Mouse (Mus musculus): Measurements from ENCODE around the gene Cgnl1.

Gene Cgnl1

DNA sequence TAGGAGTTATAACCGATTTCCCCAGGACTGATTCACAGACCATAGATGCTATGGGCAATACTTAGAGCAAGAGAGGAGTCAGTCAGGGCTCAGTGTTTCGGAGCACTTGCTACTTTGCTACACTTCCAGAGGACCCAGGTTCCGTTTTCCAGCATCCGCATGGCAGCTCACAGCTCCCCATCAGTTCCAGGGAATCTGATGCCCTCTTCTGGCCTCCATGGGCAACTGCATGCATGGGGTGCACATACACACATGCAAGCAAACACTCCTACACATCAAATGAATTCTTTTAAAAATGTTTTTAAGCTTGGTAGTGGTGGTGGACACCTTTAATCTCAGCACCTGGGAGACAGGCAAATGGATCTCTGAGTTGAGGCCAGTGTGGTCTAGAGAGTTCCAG, 98.9 kb downstream of the Cgnl1 start:
- no peak for DNase-seq (ENCODE audit: low spot score)

GRCm38 (mm10) chr9:71670677-71671076, 100.7 kb downstream of the Cgnl1 start:
- DNase-seq (ENCODE audit: low spot score): no peak

- DNase-seq (ENCODE audit: low spot score): peak; percentile 86
These were observed 103.8 kb downstream of the Cgnl1 start for GRCm38 (mm10) chr9:71667616-71668015.

GRCm38 (mm10) chr9:71666432-71666831, 105.0 kb downstream of the Cgnl1 start:
- DNase-seq (ENCODE audit: low spot score): peak; percentile 57

GRCm38 (mm10) chr9:71665493-71665892, 105.9 kb downstream of the Cgnl1 start:
- DNase-seq (ENCODE audit: low spot score): no peak

GRCm38 (mm10) chr9:71664855-71665254, 106.5 kb downstream of the Cgnl1 start:
- DNase-seq (ENCODE audit: low spot score): no peak

GRCm38 (mm10) chr9:71663421-71664217, 107.8 kb downstream of the Cgnl1 start:
- DNase-seq (ENCODE audit: low spot score): peak; percentile 86

DNA sequence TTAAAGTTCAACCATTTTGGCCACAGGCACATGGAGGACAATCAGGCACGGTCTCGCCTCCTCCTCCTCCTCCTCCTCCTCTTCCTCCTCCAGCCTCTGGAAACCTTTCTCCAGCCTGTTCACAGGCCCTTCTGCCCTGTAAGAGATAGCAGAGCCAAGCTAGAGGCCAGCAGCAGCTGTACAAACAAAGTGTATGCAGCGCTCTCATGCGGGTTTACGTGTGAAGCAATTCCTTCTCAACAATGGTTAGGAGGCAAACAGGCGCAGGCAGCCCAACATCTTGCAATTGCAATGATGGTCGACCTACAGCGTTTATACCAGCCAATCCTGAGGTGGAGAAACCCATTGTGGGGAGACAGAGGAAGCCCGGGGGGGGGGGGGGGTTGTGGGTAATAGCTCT, 110.9 kb downstream of the Cgnl1 start:
- DNase-seq (ENCODE audit: low spot score): no peak

GRCm38 (mm10) chr9:71659681-71660080, 111.7 kb downstream of the Cgnl1 start:
- DNase-seq (ENCODE audit: low spot score): no peak

DNA sequence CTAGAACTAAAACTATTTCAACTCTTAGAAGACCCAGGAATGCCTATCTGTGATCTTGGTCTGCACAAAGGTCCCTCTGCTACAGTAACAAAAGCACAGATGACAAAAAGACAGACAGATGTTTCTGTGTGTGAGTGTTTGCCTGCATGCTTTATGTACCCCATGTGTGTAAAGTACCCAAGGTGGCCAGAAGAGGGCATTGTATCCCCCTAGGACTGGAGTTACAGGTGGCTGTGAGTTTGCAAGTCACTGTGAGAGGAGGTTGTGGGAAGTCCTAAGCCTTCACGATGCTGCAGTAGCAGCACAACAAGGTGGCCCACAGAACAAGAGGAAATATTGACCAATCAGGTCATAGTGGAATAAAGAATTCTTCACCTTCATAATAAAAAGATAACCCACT, 114.2 kb downstream of the Cgnl1 start:
- DNase-seq (ENCODE audit: low spot score): no peak

GRCm38 (mm10) chr9:71654861-71655260, 116.5 kb downstream of the Cgnl1 start:
- no peak for DNase-seq (ENCODE audit: low spot score)

- DNase-seq (ENCODE audit: low spot score): peak; percentile 87
These were observed 125.3 kb downstream of the Cgnl1 start for GRCm38 (mm10) chr9:71646115-71646514.

DNA sequence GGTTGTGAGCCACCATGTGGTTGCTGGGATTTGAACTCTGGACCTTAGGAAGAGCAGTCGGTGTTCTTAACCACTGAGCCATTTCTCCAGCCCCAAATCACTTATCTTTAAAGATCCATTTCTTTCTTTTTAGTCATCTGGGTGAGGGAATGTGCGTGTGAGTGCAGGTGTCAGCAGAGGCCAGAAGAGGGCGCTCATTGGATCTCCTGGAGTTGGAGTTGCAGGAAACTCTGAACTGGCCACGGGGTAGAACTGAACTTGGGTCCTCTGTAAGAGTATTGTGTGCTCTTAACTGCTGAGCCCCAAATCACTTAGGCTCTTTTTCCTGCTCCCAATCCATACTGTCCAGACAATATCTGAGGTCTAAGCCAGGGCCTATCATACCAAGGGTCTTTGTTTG, 127.8 kb downstream of the Cgnl1 start:
- DNase-seq (ENCODE audit: low spot score): no peak

DNA sequence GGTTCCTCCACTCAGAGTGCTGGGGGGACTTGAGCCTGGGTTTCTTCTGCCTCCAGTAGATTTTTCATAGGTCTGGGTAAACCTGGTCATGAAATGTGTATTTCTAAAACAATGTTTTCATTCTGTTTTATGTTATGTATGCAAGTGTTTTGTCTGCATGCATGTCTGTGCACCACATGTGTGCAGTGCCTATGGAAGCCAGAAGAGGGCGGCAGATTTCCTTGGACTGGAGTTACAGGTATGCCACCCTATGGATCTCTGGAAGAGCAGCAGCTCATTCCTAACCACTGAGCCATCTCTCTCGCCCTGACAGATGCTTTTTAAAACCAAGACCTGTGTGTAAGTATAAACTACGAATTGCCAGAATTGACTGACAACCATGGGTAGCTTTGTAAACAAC, 129.1 kb downstream of the Cgnl1 start:
- DNase-seq (ENCODE audit: low spot score): no peak

DNA sequence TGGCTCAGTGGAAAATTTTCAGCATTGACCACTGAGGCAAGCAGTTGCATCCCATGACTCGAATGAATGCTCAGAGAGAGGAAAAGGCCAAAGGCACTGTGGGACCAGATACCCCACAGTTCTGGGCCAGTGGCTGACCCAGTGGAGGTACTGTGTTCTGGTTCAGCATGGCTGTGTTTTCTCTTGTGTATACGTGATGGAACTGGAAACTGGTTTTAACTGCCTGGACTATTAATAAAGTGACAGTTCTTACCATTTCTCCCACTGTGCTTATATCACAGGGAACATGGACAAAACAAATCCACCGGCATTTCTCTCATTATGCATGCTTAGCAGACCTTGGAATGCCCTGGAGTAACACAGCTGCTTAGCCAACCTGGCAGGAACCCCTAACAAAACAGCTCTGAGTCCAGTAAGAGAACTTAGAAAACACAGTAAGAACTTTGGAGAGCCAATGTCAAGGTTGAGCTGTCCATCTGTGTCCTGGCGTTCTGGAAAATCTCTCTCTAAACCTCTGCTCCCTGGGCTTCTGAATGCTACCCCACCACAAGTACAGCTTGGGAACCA, 131.0 kb downstream of the Cgnl1 start:
- DNase-seq (ENCODE audit: low spot score): no peak

- DNase-seq (ENCODE audit: low spot score): no peak
These were observed 133.2 kb downstream of the Cgnl1 start for GRCm38 (mm10) chr9:71638198-71638597.

GRCm38 (mm10) chr9:71636854-71637253, 134.5 kb downstream of the Cgnl1 start:
- DNase-seq (ENCODE audit: low spot score): no peak

DNA sequence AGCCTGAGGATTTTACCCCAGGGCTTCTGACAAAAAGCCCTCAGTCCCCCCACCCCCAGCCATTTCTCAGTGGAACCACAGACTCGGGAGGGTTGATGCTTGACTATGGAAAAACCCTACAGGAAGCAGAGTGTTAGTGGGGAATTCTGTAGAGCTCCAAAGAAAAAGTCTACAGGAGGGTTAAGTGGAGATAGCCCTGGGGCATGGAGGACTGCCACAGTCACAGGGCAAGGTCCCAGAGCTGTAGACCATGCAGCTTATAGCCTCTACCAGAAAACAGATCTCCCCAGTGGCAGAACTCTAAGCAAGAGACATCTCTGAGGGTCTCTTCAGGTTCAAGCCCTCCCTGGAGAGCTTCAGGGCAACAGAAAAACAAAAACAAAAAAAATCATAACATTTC, 135.8 kb downstream of the Cgnl1 start:
- DNase-seq (ENCODE audit: low spot score): no peak

DNA sequence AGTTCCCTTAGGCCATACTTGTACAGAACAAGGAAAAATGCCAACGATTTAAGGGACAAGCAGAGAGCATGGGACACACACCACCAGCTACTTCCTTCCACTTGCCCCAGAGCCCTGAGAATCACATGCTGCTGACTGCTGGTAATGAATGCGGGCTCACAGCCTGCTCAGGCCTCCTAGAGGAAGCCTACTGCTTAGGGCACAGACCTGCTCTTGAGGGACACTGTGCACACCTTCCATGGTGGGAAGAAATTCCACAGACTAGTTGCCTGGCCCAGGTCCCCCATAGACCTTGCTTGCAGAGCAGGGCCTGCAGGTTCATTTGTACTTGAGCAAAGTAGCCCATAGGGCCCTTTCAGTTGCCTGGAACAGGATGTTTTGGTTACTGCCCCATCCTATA, 136.5 kb downstream of the Cgnl1 start:
- DNase-seq (ENCODE audit: low spot score): no peak

- DNase-seq (ENCODE audit: low spot score): no peak
These were observed 142.5 kb downstream of the Cgnl1 start for GRCm38 (mm10) chr9:71628921-71629320.

DNA sequence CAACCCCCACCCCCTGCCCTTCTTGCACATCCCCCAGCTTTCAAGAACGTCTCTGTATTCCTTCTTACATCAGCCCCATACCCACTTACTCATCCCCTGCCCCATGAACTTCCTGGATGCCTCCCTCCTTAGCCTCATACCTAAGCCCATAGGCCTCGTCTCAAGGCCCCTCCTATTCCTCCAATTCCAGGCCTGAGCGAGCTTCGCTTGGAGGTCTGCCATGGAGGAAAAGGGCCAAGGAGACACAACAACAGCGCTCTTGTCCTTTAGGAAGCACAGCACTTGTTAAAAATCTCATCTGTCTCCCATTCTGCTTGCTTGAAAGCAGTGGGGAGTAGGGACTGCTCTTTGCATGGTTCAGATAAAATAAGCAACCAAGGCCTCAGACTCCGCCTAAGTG, 143.1 kb downstream of the Cgnl1 start:
- DNase-seq (ENCODE audit: low spot score): no peak

- DNase-seq (ENCODE audit: low spot score): no peak
These were observed 145.4 kb downstream of the Cgnl1 start for GRCm38 (mm10) chr9:71625961-71626360.

DNA sequence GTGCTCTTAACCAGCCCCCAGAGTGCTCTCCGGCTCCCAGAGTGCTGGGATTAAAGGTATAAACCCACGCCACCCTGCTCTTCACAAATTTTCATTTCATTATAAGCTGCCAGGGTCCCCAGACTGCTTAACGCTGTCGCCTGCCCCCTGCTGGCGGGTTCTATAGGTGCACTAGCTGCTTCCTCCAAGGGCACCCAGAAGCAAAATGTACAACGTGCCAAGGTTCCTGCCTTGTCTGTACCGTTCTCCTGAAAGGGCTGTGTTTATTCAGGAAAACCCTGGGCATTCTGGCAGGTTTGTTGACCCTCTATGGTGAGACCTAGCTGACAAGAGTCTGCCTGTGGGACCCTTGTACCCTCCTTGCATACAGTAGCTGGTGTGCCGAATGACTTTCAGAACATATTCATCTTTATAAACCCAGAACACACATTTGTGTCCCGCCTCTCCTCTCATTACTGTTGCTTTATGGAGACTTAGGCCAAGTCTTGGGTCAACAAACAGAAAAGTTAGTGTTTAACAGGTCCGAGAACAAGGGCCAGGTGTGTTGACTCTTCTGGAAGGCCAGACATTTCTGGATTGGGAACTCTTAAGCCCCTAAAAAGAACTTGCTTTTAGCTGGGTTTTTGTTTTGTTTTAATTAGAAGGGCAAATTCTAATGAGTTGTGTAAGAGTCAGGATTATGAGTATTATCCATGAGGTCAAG, 146.5 kb downstream of the Cgnl1 start:
- DNase-seq (ENCODE audit: low spot score): peak; percentile 71
